In the genomic region with DNA sequence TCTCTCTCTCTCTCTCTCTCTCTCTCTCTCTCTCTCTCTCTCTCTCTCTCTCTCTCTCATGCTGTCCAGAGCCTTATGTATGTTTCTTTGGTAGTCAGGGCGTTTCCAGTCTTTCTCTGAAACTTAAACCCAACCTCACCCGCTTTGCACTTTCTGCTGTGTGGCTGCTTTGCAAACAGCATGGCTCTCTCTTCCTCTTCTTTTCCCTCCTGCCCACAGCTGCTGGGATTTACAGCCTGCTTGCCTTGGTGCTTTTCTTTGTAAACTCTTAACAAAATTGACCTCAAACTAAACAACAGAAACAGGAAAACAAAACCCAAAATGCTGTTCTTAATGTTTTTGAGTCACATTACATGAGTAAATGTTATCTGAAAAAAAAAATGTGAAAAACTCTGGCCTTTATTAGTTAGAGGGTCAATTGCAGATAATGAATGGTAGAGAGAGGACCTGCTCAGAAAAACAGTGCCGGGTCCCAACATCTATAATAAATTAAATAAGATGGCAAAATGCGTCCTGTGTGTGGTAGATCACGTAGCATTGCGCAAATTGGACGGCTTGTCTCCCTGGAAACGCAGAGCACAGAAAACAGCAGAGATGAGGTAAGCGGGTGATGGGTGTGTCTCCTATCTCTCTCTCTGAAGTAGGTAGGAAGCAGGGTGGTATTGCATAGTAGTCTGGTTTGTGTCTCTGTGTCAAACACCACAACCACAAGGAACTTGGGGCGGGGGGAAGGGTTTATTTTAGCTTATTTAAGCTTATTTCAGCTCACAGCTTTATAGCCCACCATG, we compare ENCODE assay signal across 12 mouse cellular contexts. TPM values are rescaled to one million over a fixed set of nuclear protein-coding genes. Genes with fewer than 3 reads are reported as not detected.
DNase-seq lines count a peak whose midpoint lies in the region; ATAC-seq and TF ChIP-seq lines count a peak whose summit lies in the region.
"Had no signal": no experiment of that assay in that cellular context is flagged by ENCODE, and none has a peak within 500 bp of the region (broad histone marks: within the 10 kb centered on the region; RNA-seq: fewer than 3 reads in every experiment).

No protein-coding gene starts in this region.

- H3K4me2 ChIP-seq in liver, postnatal 0 days (ENCODE audit: low read depth, low read length), result peak overlapping the region; percentile 33
- H3K4me2 ChIP-seq: forebrain, embryonic 15.5 days; heart, embryonic 15.5 days; midbrain, embryonic 11.5 days had no signal

- 0 out of 2 replicates have a peak, but pooled peaks have one; percentile 20 for ATAC-seq in liver, postnatal 0 days
- no peak for ATAC-seq in cerebellum, adult (ENCODE audit: insufficient number of reproducible peaks, low FRiP score, low TSS enrichment)
- ATAC-seq: forebrain, embryonic 15.5 days had no signal

- peaks cover 15% of the 10 kb centered on the region for H3K4me1 ChIP-seq in thymus, adult 2 months (replicated peaks; ENCODE audit: control insufficient read depth, insufficient read depth, low read length)
- peaks cover 18% of the 10 kb centered on the region for H3K4me1 ChIP-seq in liver, postnatal 0 days (ENCODE audit: insufficient read depth)

- no peaks in the 10 kb centered on the region for H3K27me3 ChIP-seq in thymus, adult 2 months (ENCODE audit: control insufficient read depth, insufficient read depth, low read length)
- H3K27me3 ChIP-seq in liver, postnatal 0 days (ENCODE audit: insufficient read depth, low read length), result 0 out of 2 replicates have a peak, but pooled peaks cover 2% of the 10 kb centered on the region
- H3K27me3 ChIP-seq: forebrain, embryonic 15.5 days had no signal

- H3K36me3 ChIP-seq in thymus, adult 2 months (ENCODE audit: control insufficient read depth, insufficient read depth, low read length), result no peaks in the 10 kb centered on the region
- H3K36me3 ChIP-seq in liver, postnatal 0 days (replicated peaks; ENCODE audit: insufficient read depth, low read length), result no peaks in the 10 kb centered on the region
- H3K36me3 ChIP-seq: forebrain, embryonic 15.5 days; heart, embryonic 15.5 days had no signal

- DNase-seq in thymus, adult 2 months, result no peak
- DNase-seq in thymus, postnatal 25 days, result no peak
- peak; percentile 45 for DNase-seq in c-Kit-positive CD71-positive TER-119-positive erythroid progenitor cells, embryonic 14.5 days (ENCODE audit: low spot score)
- peak; percentile 48 for DNase-seq in liver, postnatal 0 days
- no peak for DNase-seq in cerebellum, adult 18-20 months
- DNase-seq in left cerebral cortex, adult 18-20 months (ENCODE audit: low spot score in 2 of 2), result no peak
- DNase-seq: embryo, embryonic 11 days; kidney, adult 2 months had no signal

- TF ChIP-seq EP300 in liver, postnatal 0 days (IDR thresholded peaks at IDR 0.05; ENCODE audit: low read depth), result no peak

- H3K27ac ChIP-seq in thymus, adult 2 months (ENCODE audit: control insufficient read depth, insufficient read depth, low read length), result peak overlapping the region; percentile 61; the same call in 1 of the 2 replicates
- no peak overlapping the region for H3K27ac ChIP-seq in liver, postnatal 0 days (ENCODE audit: low read depth)
- H3K27ac ChIP-seq: forebrain, embryonic 15.5 days; heart, embryonic 15.5 days had no signal

- H3K9me3 ChIP-seq in liver, postnatal 0 days (ENCODE audit: low read length), result no peaks in the 10 kb centered on the region
- H3K9me3 ChIP-seq: forebrain, embryonic 15.5 days; heart, embryonic 15.5 days had no signal

- no peak overlapping the region for H3K4me3 ChIP-seq in thymus, adult 2 months (ENCODE audit: control insufficient read depth, insufficient read depth, low read length)
- H3K4me3 ChIP-seq in liver, postnatal 0 days (ENCODE audit: low read depth, low read length), result no peak overlapping the region
- H3K4me3 ChIP-seq: forebrain, embryonic 15.5 days; heart, embryonic 15.5 days had no signal

- H3K9ac ChIP-seq in liver, postnatal 0 days (replicated peaks), result no peak overlapping the region
- H3K9ac ChIP-seq: forebrain, embryonic 15.5 days; heart, embryonic 15.5 days had no signal

- 70% methylated on average over 10 of the region's 10 CpGs for WGBS in thymus, adult 2 months
- 48% methylated on average over 10 of the region's 10 CpGs for WGBS in liver, postnatal 0 days (ENCODE audit: insufficient replicate concordance)

- no peak for TF ChIP-seq POLR2A in thymus, adult 2 months (IDR thresholded peaks at IDR 0.05; ENCODE audit: control insufficient read depth, extremely low read depth, insufficient read depth, low read length, poor library complexity)

- TF ChIP-seq CTCF in thymus, adult 2 months (IDR thresholded peaks at IDR 0.05; ENCODE audit: borderline replicate concordance, control insufficient read depth, extremely low read depth, insufficient read depth, low read length, poor library complexity), result no peak
- TF ChIP-seq CTCF in liver, postnatal 0 days (IDR thresholded peaks at IDR 0.05; ENCODE audit: low read depth), result no peak

RNA-seq across cellular contexts. Expression of gene Slc4a8, which starts 11.6 kb away (rescaled TPM):
- polyA plus RNA-seq in thymus, adult 2 months (2012; rRNA removed), result 11.5 and 11.9 TPM in 2 replicates
- polyA plus RNA-seq in liver, postnatal 0 days (2015; fragmentation: Nextera tagmentation; extraction: Ambion mirVana), result 1.0 and 1.1 TPM in 2 replicates
- total RNA-seq in left cerebral cortex, adult 18-20 months (2021), result 10 to 100 TPM; 67.6 to 73.7 TPM

RNA-seq across cellular contexts. Expression of gene Galnt6, which starts 20.8 kb away (rescaled TPM):
- 34.7 and 39.4 TPM in 2 replicates for polyA plus RNA-seq in thymus, adult 2 months (2012; rRNA removed)
- polyA plus RNA-seq in liver, postnatal 0 days (2015; fragmentation: Nextera tagmentation; extraction: Ambion mirVana), result 1.3 and 1.6 TPM in 2 replicates
- total RNA-seq in left cerebral cortex, adult 18-20 months (2021), result 1 to 10 TPM; 5.7 to 6.7 TPM

Comparison
In these comparisons a context has a peak if more than half of its experiments do, and no peak if none do; other contexts are left out.
1. DNase-seq: peak in c-Kit-positive CD71-positive TER-119-positive erythroid progenitor cells, embryonic 14.5 days (single experiment) and liver, postnatal 0 days (single experiment); none in thymus, adult 2 months (single experiment), thymus, postnatal 25 days (single experiment), cerebellum, adult 18-20 months (0 of 2) and left cerebral cortex, adult 18-20 months (0 of 2).
2. RNA of gene Galnt6, which starts 20.8 kb away (polyA plus RNA-seq): 34.7 to 39.4 TPM in thymus, adult 2 months; 1.3 to 1.6 TPM in liver, postnatal 0 days; every median in the first group is over 10 times any median in the second.